Mouse (Mus musculus) bone marrow, adult 2 months (tissue): Measurements from ENCODE around the gene Dync1i2.

Experiments
- CTCF ChIP-seq: fragments of 200-500 bp; IDR thresholded peaks from 2 replicates; pipeline ENCODE4 v1.5.1; 2011; ENCODE audit warnings: low read length, control low read depth; ENCODE audit not compliant: control insufficient read depth, insufficient read depth
- POLR2A ChIP-seq: fragments of 200-500 bp; IDR thresholded peaks from 2 replicates; pipeline ENCODE4 v1.6.1; 2011; ENCODE audit warnings: low read depth, mild to moderate bottlenecking, control low read depth, low read length, borderline replicate concordance; ENCODE audit not compliant: control insufficient read depth

- no peak for TF ChIP-seq POLR2A
- TF ChIP-seq CTCF: no peak
These were observed 70.5 kb downstream of the Dync1i2 start for GRCm38 (mm10) chr2:71281981-71282380.
